9 mouse cellular contexts compared by ENCODE assay signal in genomic region chr5:113150871-113151553, GRCm38 (mm10).
DNase-seq lines count a peak whose midpoint lies in the region; ATAC-seq and TF ChIP-seq lines count a peak whose summit lies in the region.
"Had no signal": no experiment of that assay in that cellular context is flagged by ENCODE, and none has a peak within 500 bp of the region (broad histone marks: within the 10 kb centered on the region; RNA-seq: fewer than 3 reads in every experiment).

No protein-coding gene starts in this region.

- H3K9ac ChIP-seq in heart, adult 2 months (ENCODE audit: low read depth, low read length), result no peak overlapping the region
- peak overlapping the region; percentile 33; the same call in 1 of the 2 replicates for H3K9ac ChIP-seq in liver, embryonic 13.5 days

- WGBS in heart, adult 2 months, result 66% methylated on average over 9 of the region's 9 CpGs
- 55% methylated on average over 9 of the region's 9 CpGs for WGBS in liver, embryonic 13.5 days (ENCODE audit: insufficient replicate concordance)

- H3K27ac ChIP-seq in heart, adult 2 months, result peak overlapping the region; percentile 53
- peak overlapping the region; percentile 69 for H3K27ac ChIP-seq in liver, embryonic 13.5 days

- TF ChIP-seq CTCF in heart, adult 2 months (IDR thresholded peaks at IDR 0.05), result no peak

- no peak overlapping the region for H3K4me3 ChIP-seq in heart, adult 2 months
- H3K4me3 ChIP-seq in liver, embryonic 13.5 days (replicated peaks), result no peak overlapping the region

- no peaks in the 10 kb centered on the region for H3K27me3 ChIP-seq in heart, adult 2 months (ENCODE audit: control insufficient read depth, insufficient read depth, low read length)
- no peaks in the 10 kb centered on the region for H3K27me3 ChIP-seq in liver, embryonic 13.5 days

- H3K4me1 ChIP-seq in heart, adult 2 months (ENCODE audit: control insufficient read depth, insufficient read depth, low read length), result peaks cover 14% of the 10 kb centered on the region
- H3K4me1 ChIP-seq in liver, embryonic 13.5 days (replicated peaks), result peaks cover 50% of the 10 kb centered on the region

- TF ChIP-seq POLR2A in heart, adult 2 months (IDR thresholded peaks at IDR 0.05; ENCODE audit: insufficient read depth, low read depth, low read length), result no peak

- H3K36me3 ChIP-seq in heart, adult 2 months (ENCODE audit: control insufficient read depth, insufficient read depth, low read length), result no peaks in the 10 kb centered on the region
- H3K36me3 ChIP-seq in liver, embryonic 13.5 days, result no peaks in the 10 kb centered on the region

- TF ChIP-seq EP300 in heart, adult 2 months (IDR thresholded peaks at IDR 0.05; ENCODE audit: insufficient read depth, low read depth, low read length), result no peak

- peak; percentile 30; the same call in 1 of the 2 replicates for ATAC-seq in liver, embryonic 13.5 days (ENCODE audit: low read depth)

- DNase-seq in heart, adult 2 months, result no peak
- DNase-seq in heart, postnatal 36 days, result no peak
- peak; percentile 71 for DNase-seq in 3134 (ENCODE audit: extremely low read depth, insufficient read length, low spot score)
- peak; percentile 44 for DNase-seq in gastrocnemius, postnatal 10 days
- DNase-seq in liver, embryonic 13.5 days, result no peak
- DNase-seq in T-cell, adult 2 months (ENCODE audit: low spot score), result no peak
- DNase-seq in urinary bladder, postnatal 14 days (ENCODE audit: low spot score), result no peak
- no peak for DNase-seq in frontal cortex, postnatal 10 days (ENCODE audit: low spot score in 2 of 2)
- DNase-seq: adrenal gland, adult 8-10 months had no signal

- no peaks in the 10 kb centered on the region for H3K9me3 ChIP-seq in liver, embryonic 13.5 days (replicated peaks)

- H3K4me2 ChIP-seq in liver, embryonic 13.5 days, result no peak overlapping the region

- intact Hi-C loops in heart, adult 2 months (cut with DNase I), result no loop called here
- intact Hi-C loops in heart, postnatal 36 days (cut with DNase I), result no loop called here

- H3K79me2 ChIP-seq in heart, adult 2 months (replicated peaks; ENCODE audit: control insufficient read depth, insufficient read depth, low read length), result no peaks in the 10 kb centered on the region

Comparison
In these comparisons a context has a peak if more than half of its experiments do, and no peak if none do; other contexts are left out.
1. DNase-seq: peak in 3134 (single experiment) and gastrocnemius, postnatal 10 days (single experiment); none in heart, adult 2 months (0 of 2), heart, postnatal 36 days (0 of 2), liver, embryonic 13.5 days (single experiment), T-cell, adult 2 months (single experiment), urinary bladder, postnatal 14 days (single experiment) and frontal cortex, postnatal 10 days (0 of 2).